Mouse (Mus musculus) MEL (cell line): ENCODE results near the gene Slc2a2. TPM values are rescaled to one million over a fixed set of nuclear protein-coding genes. Genes with fewer than 3 reads are reported as not detected.

Source experiments
- DNase-seq: peaks from one replicate; pipeline ENCODE4 v3.0.0; 2011; ENCODE audit warnings: low read depth, low spot score
- H3K27ac ChIP-seq: 2 replicates; pipeline ENCODE4 v1.5.1; 2012; ENCODE audit warnings: low read depth, mild to moderate bottlenecking, control low read depth, low read length, moderate library complexity; ENCODE audit not compliant: control insufficient read depth
- H3K27me3 ChIP-seq, 2 experiments: fragments of 150-350 bp in 1 of 2; sonication (generic) in 1 of 2; 2 replicates each; pipeline ENCODE4 v1.6.1; 2012; ENCODE audit warnings: low read length in 2 of 2, mild to moderate bottlenecking in 2 of 2, improper control_type of control experiment in 1 of 2, moderate library complexity in 1 of 2; ENCODE audit not compliant: insufficient read depth in 2 of 2, control insufficient read depth in 1 of 2
- H3K36me3 ChIP-seq, 2 experiments: 2 replicates each; pipeline ENCODE4 v1.6.1; 2012 to 2014; ENCODE audit warnings: low read length in 2 of 2, improper control_type of control experiment in 1 of 2, inconsistent platforms in 1 of 2, mild to moderate bottlenecking in 1 of 2; ENCODE audit not compliant: insufficient read depth in 2 of 2, control insufficient read depth in 1 of 2
- H3K4me1 ChIP-seq, 2 experiments: fragments of 150-350 bp in 1 of 2; sonication (generic) in 1 of 2; 2 replicates each; pipeline ENCODE4 v1.6.1; 2012; ENCODE audit warnings: low read length in 2 of 2, improper control_type of control experiment in 1 of 2, mild to moderate bottlenecking in 1 of 2; ENCODE audit not compliant: insufficient read depth in 2 of 2, control insufficient read depth in 1 of 2
- H3K4me3 ChIP-seq, 2 experiments: fragments of 150-350 bp in 1 of 2; sonication (generic) in 1 of 2; 2 replicates each; pipeline ENCODE4 v1.5.1; 2012; ENCODE audit warnings: low read depth in 2 of 2, low read length in 2 of 2, mild to moderate bottlenecking in 2 of 2, moderate library complexity in 2 of 2, control low read depth in 1 of 2, improper control_type of control experiment in 1 of 2; ENCODE audit not compliant: control insufficient read depth in 1 of 2, insufficient read depth in 1 of 2
- H3K79me2 ChIP-seq: 2 replicates; pipeline ENCODE4 v1.6.1; 2012; ENCODE audit warnings: mild to moderate bottlenecking, low read length, moderate library complexity; ENCODE audit not compliant: control insufficient read depth, poor library complexity, insufficient read depth
- H3K9ac ChIP-seq: 2 replicates; pipeline ENCODE4 v1.6.1; 2012; ENCODE audit warnings: low read depth, mild to moderate bottlenecking, control low read depth, low read length, moderate library complexity; ENCODE audit not compliant: control insufficient read depth, poor library complexity, severe bottlenecking
- H3K9me3 ChIP-seq: fragments of 150-350 bp; sonication (generic); replicated peaks from 2 replicates; pipeline ENCODE4 v1.6.1; 2012; ENCODE audit warnings: mild to moderate bottlenecking, low read length, improper control_type of control experiment, moderate library complexity; ENCODE audit not compliant: insufficient read depth
- CHD1 ChIP-seq: IDR thresholded peaks from 2 replicates; pipeline ENCODE4 v1.6.1; 2012; ENCODE audit warnings: low read depth, mild to moderate bottlenecking, inconsistent platforms, low read length, improper control_type of control experiment
- CHD2 ChIP-seq: IDR thresholded peaks from 2 replicates; pipeline ENCODE4 v1.6.1; 2011; ENCODE audit warnings: low read length, improper control_type of control experiment
- CTCF ChIP-seq, 3 experiments: IDR thresholded peaks in 2 of 3; conservative IDR thresholded peaks in 1 of 3; 2 replicates each; pipeline ENCODE4 v1.5.1; 2011 to 2012; ENCODE audit warnings: low read length in 3 of 3, low read depth in 2 of 3, mild to moderate bottlenecking in 2 of 3, improper control_type of control experiment in 1 of 3, inconsistent platforms in 1 of 3, mixed read lengths in 1 of 3, moderate library complexity in 1 of 3; ENCODE audit not compliant: control insufficient read depth in 1 of 3, insufficient read depth in 1 of 3, poor library complexity in 1 of 3, severe bottlenecking in 1 of 3
- E2F4 ChIP-seq: IDR thresholded peaks from 2 replicates; pipeline ENCODE4 v1.6.1; 2011; ENCODE audit warnings: low read depth, low read length, improper control_type of control experiment, borderline replicate concordance
- ELF1 ChIP-seq: IDR thresholded peaks from 2 replicates; pipeline ENCODE4 v1.6.1; 2014; ENCODE audit warnings: low read depth, mild to moderate bottlenecking, inconsistent platforms, low read length, improper control_type of control experiment, moderate library complexity
- EP300 ChIP-seq, 2 experiments: IDR thresholded peaks; 2 replicates each; pipeline ENCODE4 v1.6.1; 2011; ENCODE audit warnings: improper control_type of control experiment in 2 of 2, low read length in 2 of 2, low read depth in 1 of 2, mild to moderate bottlenecking in 1 of 2
- ETS1 ChIP-seq: IDR thresholded peaks from 2 replicates; pipeline ENCODE4 v1.6.1; 2012; ENCODE audit warnings: low read depth, mild to moderate bottlenecking, inconsistent platforms, low read length, improper control_type of control experiment, moderate library complexity
- GABPA ChIP-seq: IDR thresholded peaks from 2 replicates; pipeline ENCODE4 v1.6.1; 2012; ENCODE audit warnings: low read depth, mild to moderate bottlenecking, inconsistent platforms, low read length, improper control_type of control experiment, moderate library complexity
- GATA1 ChIP-seq: IDR thresholded peaks from 2 replicates; pipeline ENCODE4 v1.6.1; 2011; ENCODE audit warnings: low read depth, low read length, improper control_type of control experiment
- HCFC1 ChIP-seq: IDR thresholded peaks from 2 replicates; pipeline ENCODE4 v1.6.1; 2012; ENCODE audit warnings: low read depth, mild to moderate bottlenecking, inconsistent platforms, low read length, improper control_type of control experiment, moderate library complexity
- KAT2A ChIP-seq: conservative IDR thresholded peaks from 2 replicates; pipeline ENCODE4 v1.6.1; 2012; ENCODE audit warnings: low read depth, low read length, improper control_type of control experiment, inconsistent platforms
- MAX ChIP-seq: IDR thresholded peaks from 2 replicates; pipeline ENCODE4 v1.6.1; 2011; ENCODE audit warnings: low read length, improper control_type of control experiment
- MAZ ChIP-seq: IDR thresholded peaks from 2 replicates; pipeline ENCODE4 v1.6.1; 2012; ENCODE audit warnings: low read depth, mild to moderate bottlenecking, inconsistent platforms, low read length, improper control_type of control experiment
- MEF2A ChIP-seq: IDR thresholded peaks from 2 replicates; pipeline ENCODE4 v1.6.1; 2014; ENCODE audit warnings: low read depth, mild to moderate bottlenecking, inconsistent platforms, low read length, improper control_type of control experiment; ENCODE audit not compliant: poor library complexity, insufficient replicate concordance, severe bottlenecking; ENCODE audit errors: extremely low read depth
- MYC ChIP-seq: IDR thresholded peaks from 2 replicates; pipeline ENCODE4 v1.6.1; 2011; ENCODE audit warnings: low read depth, mild to moderate bottlenecking, low read length, improper control_type of control experiment, moderate library complexity
- POLR2AphosphoS2 ChIP-seq: IDR thresholded peaks from 2 replicates; pipeline ENCODE4 v1.6.1; 2011; ENCODE audit warnings: low read length, improper control_type of control experiment
- RAD21 ChIP-seq: IDR thresholded peaks from 2 replicates; pipeline ENCODE4 v1.6.1; 2011; ENCODE audit warnings: mild to moderate bottlenecking, low read depth, low read length, improper control_type of control experiment
- RCOR1 ChIP-seq: IDR thresholded peaks from 2 replicates; pipeline ENCODE4 v1.6.1; 2012; ENCODE audit warnings: low read depth, mild to moderate bottlenecking, inconsistent platforms, low read length, improper control_type of control experiment
- SMC3 ChIP-seq: IDR thresholded peaks from 2 replicates; pipeline ENCODE4 v1.6.1; 2011; ENCODE audit warnings: low read depth, low read length, improper control_type of control experiment
- TBP ChIP-seq: IDR thresholded peaks from 2 replicates; pipeline ENCODE4 v1.8.0; 2011; ENCODE audit warnings: low read depth, low read length, improper control_type of control experiment
- TCF12 ChIP-seq: IDR thresholded peaks from 2 replicates; pipeline ENCODE4 v1.6.1; 2014; ENCODE audit warnings: low read depth, mild to moderate bottlenecking, inconsistent platforms, low read length, improper control_type of control experiment, moderate library complexity
- UBTF ChIP-seq: IDR thresholded peaks from 2 replicates; pipeline ENCODE4 v1.6.1; 2012; ENCODE audit warnings: low read depth, mild to moderate bottlenecking, inconsistent platforms, low read length, improper control_type of control experiment, moderate library complexity, borderline replicate concordance; ENCODE audit not compliant: insufficient read depth
- USF1 ChIP-seq: IDR thresholded peaks from 2 replicates; pipeline ENCODE4 v1.6.1; 2014; ENCODE audit warnings: low read depth, mild to moderate bottlenecking, inconsistent platforms, low read length, improper control_type of control experiment, moderate library complexity
- ZC3H11A ChIP-seq: IDR thresholded peaks from 2 replicates; pipeline ENCODE4 v1.6.1; 2012; ENCODE audit warnings: low read depth, mild to moderate bottlenecking, inconsistent platforms, low read length, improper control_type of control experiment
- ZNF384 ChIP-seq: IDR thresholded peaks from 2 replicates; pipeline ENCODE4 v1.6.1; 2012; ENCODE audit warnings: low read depth, mild to moderate bottlenecking, inconsistent platforms, low read length, improper control_type of control experiment
- polyA plus RNA-seq, 2 experiments: library from polyadenylated mRNA; stranded (reverse) in 1 of 2; unstranded in 1 of 2; fragments of >175 nt in 1 of 2; fragments of >200 nt in 1 of 2; gene quantifications; 2 replicates each; pipeline versions ENCODE4 v1.2.1 to v1.2.4; 2012; ENCODE audit warnings: low replicate concordance in 2 of 2, low read depth in 1 of 2; ENCODE audit not compliant: insufficient read length in 2 of 2, insufficient read depth in 1 of 2, missing spikeins in 1 of 2
- total RNA-seq: library from RNA; depleted of rRNA; stranded (reverse); fragments of 300-350 nt; gene quantifications from 2 replicates; pipeline ENCODE4 v1.2.3, GENCODE M21; 2012; rRNA removed

The Slc2a2 gene
- total RNA-seq, result 0.49 and 1.1 TPM in 2 replicates
- under 1 TPM in 1 of 2 experiments, not detected in 1; 0.77 TPM for polyA plus RNA-seq

DNA sequence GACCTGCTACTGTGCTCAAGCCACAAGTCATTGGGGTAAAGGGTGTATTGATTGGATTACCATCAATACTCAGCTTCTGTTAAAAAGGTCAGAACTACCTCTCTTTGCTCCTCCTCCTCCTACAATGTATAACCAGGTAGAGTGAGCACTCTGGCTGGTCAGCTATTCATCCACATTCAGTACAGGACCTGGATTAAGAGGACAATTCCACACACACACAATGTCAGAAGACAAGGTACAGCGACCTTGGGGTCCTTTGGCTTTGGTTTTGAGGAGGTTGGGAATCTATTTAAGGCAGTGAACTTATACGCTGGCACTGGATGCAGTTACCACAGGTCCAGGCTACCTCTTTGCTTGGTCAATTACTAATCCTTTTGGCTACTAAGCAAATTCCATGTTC, at the start of gene Slc2a2:
Slc2a2 (plus strand) TSS at position 107 of the 400 bp plus-strand sequence.
- H3K9ac ChIP-seq, result no peak within 1 kb of the TSS
- no peaks in the 10 kb centered on the region for H3K27me3 ChIP-seq
- no peaks in the 10 kb centered on the region for H3K9me3 ChIP-seq
- no peak within 1 kb of the TSS for H3K27ac ChIP-seq
- TF ChIP-seq USF1 (no peak), CTCF (IDR thresholded peaks at IDR 0.05 in 2 of 3, conservative IDR thresholded peaks at IDR 0.05 in 1 of 3; ENCODE audit: control insufficient read depth in 1 of 3, insufficient read depth in 1 of 3, low read depth in 2 of 3, low read length in 3 of 3, poor library complexity in 1 of 3, severe bottlenecking in 1 of 3) (no peak), ZNF384 (no peak), TBP (no peak), TCF12 (no peak)
- no peaks in the 10 kb centered on the region for H3K79me2 ChIP-seq
- no peaks in the 10 kb centered on the region for H3K4me1 ChIP-seq
- no peak for DNase-seq
- H3K4me3 ChIP-seq, result no peak within 1 kb of the TSS
- H3K36me3 ChIP-seq, result no peaks in the 10 kb centered on the region

DNA sequence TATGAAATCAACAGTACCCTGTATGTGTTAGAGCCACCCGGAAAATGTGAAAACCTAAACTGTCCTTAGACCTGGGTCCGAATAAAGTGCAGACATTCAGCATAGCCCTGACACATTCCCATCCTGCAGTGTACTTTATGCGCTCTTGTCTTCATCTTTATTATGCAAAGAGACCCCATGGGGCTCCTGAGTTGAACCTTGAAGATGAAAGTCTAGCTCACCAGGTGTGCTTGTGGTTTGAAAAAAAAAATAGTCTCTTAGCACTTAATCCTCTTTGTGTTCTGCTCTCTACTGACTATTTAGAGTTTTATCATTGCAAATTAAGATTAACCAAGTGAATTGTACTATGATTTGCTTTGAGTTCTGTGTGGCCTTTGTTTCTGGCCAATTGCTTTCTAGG, 45.1 kb upstream of the Slc2a2 start:
- Histone ChIP-seq H3K27ac (no peak overlapping the region), H3K9me3 (no peaks in the 10 kb centered on the region; the same call in 1 of the 2 replicates)
- no peak for DNase-seq

DNA sequence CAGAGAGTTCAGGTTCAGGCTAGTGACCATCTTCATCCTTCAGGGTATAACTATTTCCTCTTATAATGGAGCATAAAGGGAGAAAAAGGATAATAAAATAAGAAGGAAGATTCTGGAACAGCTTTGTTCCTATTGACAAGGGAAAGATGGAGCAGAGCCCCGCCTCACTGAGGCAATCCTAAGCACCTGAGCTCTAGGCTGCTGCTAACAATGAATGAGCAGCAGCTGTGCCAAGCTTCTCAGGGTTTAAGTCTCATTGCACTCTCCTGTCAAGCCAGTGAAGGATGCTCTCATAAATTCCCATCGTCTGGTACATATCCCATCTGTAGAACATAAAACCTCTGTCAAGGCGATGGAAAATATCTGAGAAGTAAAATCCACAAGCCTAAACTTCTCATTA, 44.7 kb upstream of the Slc2a2 start:
- TF ChIP-seq GABPA, result no peak
- TF ChIP-seq MAZ, result no peak
- no peak for TF ChIP-seq E2F4
- no peak for TF ChIP-seq POLR2AphosphoS2
- TF ChIP-seq CHD1, result no peak
- TF ChIP-seq MEF2A, result no peak
- TF ChIP-seq ELF1, result no peak
- no peak for TF ChIP-seq MYC
- no peak for TF ChIP-seq CHD2
- TF ChIP-seq KAT2A, result no peak
- TF ChIP-seq HCFC1, result no peak
- TF ChIP-seq SMC3, result no peak
- TF ChIP-seq EP300 (IDR thresholded peaks at IDR 0.05; ENCODE audit: low read depth in 1 of 2, low read length in 2 of 2), result no peak
- TF ChIP-seq RCOR1, result no peak
- TF ChIP-seq TBP, result no peak
- Histone ChIP-seq H3K27ac (no peak overlapping the region), H3K4me1 (no peaks in the 10 kb centered on the region), H3K9me3 (no peaks in the 10 kb centered on the region; the same call in 1 of the 2 replicates), H3K4me3 (no peak overlapping the region), H3K36me3 (no peaks in the 10 kb centered on the region; a peak in 1 of 4 replicates), H3K9ac (no peak overlapping the region), H3K79me2 (no peaks in the 10 kb centered on the region), H3K27me3 (no peaks in the 10 kb centered on the region)
- no peak for DNase-seq

More for the DNA sequence above, 45.1 kb upstream of the Slc2a2 start:
- H3K4me1 ChIP-seq, result no peaks in the 10 kb centered on the region
- TF ChIP-seq E2F4, result no peak
- no peak for TF ChIP-seq TBP
- TF ChIP-seq CHD2, result no peak
- no peak for TF ChIP-seq RAD21
- TF ChIP-seq ETS1, result no peak
- TF ChIP-seq HCFC1, result no peak
- TF ChIP-seq SMC3, result no peak
- no peak for TF ChIP-seq GATA1
- TF ChIP-seq ZC3H11A, result no peak
- TF ChIP-seq USF1, result no peak
- no peak for TF ChIP-seq UBTF
- no peak for TF ChIP-seq MAX
- no peak for TF ChIP-seq MAZ
- TF ChIP-seq MEF2A, result no peak
- TF ChIP-seq KAT2A, result no peak
- TF ChIP-seq, all 39 proteins: peak for 0
- Histone ChIP-seq H3K4me3 (no peak overlapping the region), H3K79me2 (no peaks in the 10 kb centered on the region), H3K27me3 (no peaks in the 10 kb centered on the region), H3K9ac (no peak overlapping the region), H3K36me3 (no peaks in the 10 kb centered on the region; a peak in 1 of 4 replicates)
